ENCODE assay signal across 15 mouse cellular contexts in the genomic region with DNA sequence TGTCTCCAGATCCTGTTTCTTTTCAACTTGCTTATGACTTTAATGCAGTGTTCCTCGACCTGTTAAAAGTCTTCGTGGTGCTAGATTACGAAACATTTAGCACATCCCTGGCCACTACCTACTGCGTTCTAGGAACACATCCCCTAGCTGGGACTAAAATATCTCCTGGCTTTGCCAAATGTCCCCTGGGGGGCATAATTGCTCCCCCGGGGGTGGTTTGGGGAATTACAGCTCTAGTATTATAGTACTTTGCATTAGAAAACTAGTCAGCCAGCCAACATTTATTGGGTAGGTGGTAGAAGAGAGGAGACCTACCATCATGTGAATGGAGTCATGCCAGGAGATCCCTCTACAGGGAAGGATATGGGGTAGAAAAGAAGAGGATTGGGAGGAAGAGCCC.
"Had no signal": no experiment of that assay in that cellular context is flagged by ENCODE, and none has a peak within 500 bp of the region (broad histone marks: within the 10 kb centered on the region; RNA-seq: fewer than 3 reads in every experiment).

No protein-coding gene starts in this region.

- ATAC-seq: lung, postnatal 0 days had no signal

- DNase-seq: kidney, adult 11 months; kidney, postnatal 14 days; layer of hippocampus, adult 9-11 months; layer of hippocampus, postnatal 36 days; lung, adult 18-20 months; midbrain, embryonic 14.5 days; right cerebral cortex, adult 18-20 months; right cerebral cortex, postnatal 25 days; thymus, postnatal 14 days had no signal

- H3K4me3 ChIP-seq: limb, embryonic 12.5 days; myocyte; neural tube, embryonic 15.5 days had no signal

- H3K9ac ChIP-seq: limb, embryonic 12.5 days; liver, embryonic 14.5 days; neural tube, embryonic 15.5 days had no signal

- H3K36me3 ChIP-seq: limb, embryonic 12.5 days; neural tube, embryonic 15.5 days had no signal

- H3K27ac ChIP-seq: limb, embryonic 12.5 days; liver, embryonic 14.5 days; macrophage; neural tube, embryonic 15.5 days had no signal

- H3K4me2 ChIP-seq: limb, embryonic 12.5 days; neural tube, embryonic 15.5 days had no signal

- H3K9me3 ChIP-seq: limb, embryonic 12.5 days; neural tube, embryonic 15.5 days had no signal

- H3K27me3 ChIP-seq: limb, embryonic 12.5 days had no signal

- H3K4me1 ChIP-seq: limb, embryonic 12.5 days; neural tube, embryonic 15.5 days had no signal
